Mouse (Mus musculus): ENCODE measurements around the gene Pomgnt1. TPM values are rescaled to one million over a fixed set of nuclear protein-coding genes. Genes with fewer than 3 reads are reported as not detected.

Pomgnt1 gene
- total and polyA plus RNA-seq, 2 experiments from 2014 or later = 63.3 to 85.9 TPM

DNA sequence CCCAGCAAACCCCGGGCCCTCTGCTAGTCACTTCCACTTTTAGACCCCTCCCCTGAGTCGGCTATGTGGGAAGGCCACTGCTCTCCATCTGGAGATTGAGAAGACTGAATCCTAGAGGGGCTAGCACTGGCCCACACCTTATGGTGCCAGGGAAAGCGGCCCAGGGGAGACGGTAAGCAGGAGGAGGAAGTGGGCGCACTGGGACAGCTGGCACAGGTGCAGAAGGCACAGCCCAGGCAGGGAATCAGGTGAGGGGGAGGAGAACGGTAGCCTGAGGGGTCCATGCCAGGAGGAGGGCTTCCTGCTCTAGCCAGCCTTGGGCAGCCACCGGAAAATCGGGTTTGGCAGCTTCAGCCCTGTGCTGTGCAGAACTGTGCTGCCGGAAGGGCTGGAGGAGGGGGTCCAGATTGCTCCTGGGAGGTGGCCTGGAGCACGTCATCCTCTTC is 52.9 kb downstream of the Pomgnt1 start:
- peak; percentile 89 for DNase-seq (ENCODE audit: low spot score)
- Histone ChIP-seq H3K4me2 (ENCODE audit: low read depth, low read length) (peak overlapping the region; percentile 52), H3K4me1 (ENCODE audit: insufficient read depth, low read length) (peaks cover 21% of the 10 kb centered on the region), H3K27me3 (ENCODE audit: insufficient read depth, low read length) (no peaks in the 10 kb centered on the region), H3K9me3 (ENCODE audit: low read length) (no peaks in the 10 kb centered on the region), H3K36me3 (ENCODE audit: insufficient read depth, low read length) (no peaks in the 10 kb centered on the region), H3K9ac (replicated peaks; ENCODE audit: low read length) (peak overlapping the region; percentile 45), H3K27ac (peak overlapping the region; percentile 89), H3K4me3 (ENCODE audit: low read length) (0 out of 2 replicates have a peak overlapping the region, but pooled peaks have one; percentile 4)
- no peak for TF ChIP-seq CTCF (IDR thresholded peaks at IDR 0.05; ENCODE audit: low read depth)
- peak; percentile 87 for ATAC-seq
- 21% methylated on average over 10 of the region's 10 CpGs for WGBS

DNA sequence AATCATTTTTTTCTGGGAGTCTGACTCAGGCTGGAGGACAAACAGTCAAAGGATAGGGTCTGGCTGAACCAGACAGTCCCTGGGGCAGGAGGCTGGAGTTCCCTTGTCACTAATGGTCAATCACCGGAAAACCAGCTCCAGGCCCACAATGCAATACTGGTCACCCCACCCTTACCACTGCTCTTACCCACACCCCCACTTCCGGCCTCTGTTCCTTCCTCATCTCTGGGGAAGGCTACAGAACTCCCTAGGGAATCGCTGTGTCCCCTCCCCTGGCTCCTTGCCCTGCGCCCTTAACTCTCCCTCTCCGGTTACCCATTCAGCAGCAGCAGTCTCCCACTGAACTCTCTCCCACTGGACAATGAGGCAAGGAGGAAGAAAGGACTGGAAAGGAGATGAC is 53.5 kb downstream of the Pomgnt1 start:
- no peaks in the 10 kb centered on the region for H3K9me3 ChIP-seq (ENCODE audit: low read length)
- peaks cover 21% of the 10 kb centered on the region for H3K4me1 ChIP-seq (ENCODE audit: insufficient read depth, low read length)
- H3K36me3 ChIP-seq (ENCODE audit: insufficient read depth, low read length) = no peaks in the 10 kb centered on the region
- ATAC-seq (peak; percentile 41; the same call in 1 of the 2 replicates), DNase-seq (ENCODE audit: low spot score) (peak; percentile 53)
- no peak overlapping the region for H3K4me3 ChIP-seq (ENCODE audit: low read length)
- no peak for TF ChIP-seq CTCF (IDR thresholded peaks at IDR 0.05; ENCODE audit: low read depth)
- peak overlapping the region; percentile 45 for H3K9ac ChIP-seq (replicated peaks; ENCODE audit: low read length)
- H3K4me2 ChIP-seq (ENCODE audit: low read depth, low read length) = peak overlapping the region; percentile 52
- peak overlapping the region; percentile 89 for H3K27ac ChIP-seq
- 32% methylated on average over 5 of the region's 5 CpGs for WGBS
- H3K27me3 ChIP-seq (ENCODE audit: insufficient read depth, low read length) = no peaks in the 10 kb centered on the region

DNA sequence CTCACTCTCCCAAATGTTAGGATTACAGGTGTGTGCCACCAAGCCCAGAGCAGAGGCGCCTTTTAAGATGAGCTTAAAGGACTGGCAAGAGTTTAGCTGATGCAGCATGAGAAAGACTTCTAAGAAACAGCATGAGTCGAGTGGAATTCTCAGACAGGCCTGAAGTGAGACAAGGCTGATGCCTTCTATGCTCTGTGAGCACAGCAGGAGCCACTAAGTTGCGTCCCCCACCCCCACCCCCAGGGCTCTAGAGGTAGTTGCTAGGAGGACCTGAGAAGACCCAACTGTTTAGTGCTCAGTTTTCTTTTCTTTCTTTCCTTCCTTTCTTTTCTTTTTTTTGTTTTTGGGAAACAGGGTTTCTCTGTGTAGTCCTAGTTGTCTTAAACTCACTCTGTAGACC is 58.4 kb downstream of the Pomgnt1 start:
- H3K9me3 ChIP-seq (ENCODE audit: low read length) = no peaks in the 10 kb centered on the region
- WGBS = 39% methylated on average over 3 of the region's 3 CpGs
- no peak for ATAC-seq
- DNase-seq (ENCODE audit: low spot score) = no peak
- no peaks in the 10 kb centered on the region for H3K36me3 ChIP-seq (ENCODE audit: insufficient read depth, low read length)
- no peak overlapping the region for H3K27ac ChIP-seq
- H3K9ac ChIP-seq (replicated peaks; ENCODE audit: low read length) = no peak overlapping the region
- no peaks in the 10 kb centered on the region for H3K27me3 ChIP-seq (ENCODE audit: insufficient read depth, low read length)
- no peak for TF ChIP-seq CTCF (IDR thresholded peaks at IDR 0.05; ENCODE audit: low read depth)
- H3K4me3 ChIP-seq (ENCODE audit: low read length) = no peak overlapping the region
- peaks cover 12% of the 10 kb centered on the region for H3K4me1 ChIP-seq (ENCODE audit: insufficient read depth, low read length)
- no peak overlapping the region for H3K4me2 ChIP-seq (ENCODE audit: low read depth, low read length)

DNA sequence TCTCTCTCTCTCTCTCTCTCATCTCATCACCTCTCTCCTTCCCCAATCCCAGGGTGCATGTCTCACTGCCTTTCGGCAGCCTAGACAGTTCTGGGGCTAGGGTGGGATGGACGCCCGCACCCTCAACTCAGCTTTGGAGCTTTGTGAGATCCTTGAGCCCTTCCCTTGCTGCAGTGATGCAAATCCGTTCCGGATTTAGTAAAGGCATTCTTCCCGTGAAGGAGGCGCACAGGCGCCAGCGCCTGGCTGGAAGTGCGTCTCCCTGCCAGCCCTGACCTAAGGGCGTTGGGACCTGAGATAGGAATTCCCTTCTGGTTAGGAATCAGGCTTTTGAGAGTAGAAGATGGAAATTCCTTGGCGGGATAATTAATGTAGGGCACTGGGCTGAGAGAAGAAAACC is 59.1 kb downstream of the Pomgnt1 start:
- no peaks in the 10 kb centered on the region for H3K9me3 ChIP-seq (ENCODE audit: low read length)
- peak overlapping the region; percentile 32; the same call in 1 of the 2 replicates for H3K27ac ChIP-seq
- no peaks in the 10 kb centered on the region for H3K36me3 ChIP-seq (ENCODE audit: insufficient read depth, low read length)
- DNase-seq (ENCODE audit: low spot score) (peak; percentile 28), ATAC-seq (no peak)
- no peaks in the 10 kb centered on the region for H3K27me3 ChIP-seq (ENCODE audit: insufficient read depth, low read length)
- H3K4me3 ChIP-seq (ENCODE audit: low read length) = peak overlapping the region; percentile 4; the same call in 1 of the 2 replicates
- WGBS = 5% methylated on average over 12 of the region's 12 CpGs
- no peak for TF ChIP-seq CTCF (IDR thresholded peaks at IDR 0.05; ENCODE audit: low read depth)
- H3K9ac ChIP-seq (replicated peaks; ENCODE audit: low read length) = peak overlapping the region; percentile 33; the same call in 1 of the 2 replicates
- peaks cover 7% of the 10 kb centered on the region for H3K4me1 ChIP-seq (ENCODE audit: insufficient read depth, low read length)
- H3K4me2 ChIP-seq (ENCODE audit: low read depth, low read length) = peak overlapping the region; percentile 41

DNA sequence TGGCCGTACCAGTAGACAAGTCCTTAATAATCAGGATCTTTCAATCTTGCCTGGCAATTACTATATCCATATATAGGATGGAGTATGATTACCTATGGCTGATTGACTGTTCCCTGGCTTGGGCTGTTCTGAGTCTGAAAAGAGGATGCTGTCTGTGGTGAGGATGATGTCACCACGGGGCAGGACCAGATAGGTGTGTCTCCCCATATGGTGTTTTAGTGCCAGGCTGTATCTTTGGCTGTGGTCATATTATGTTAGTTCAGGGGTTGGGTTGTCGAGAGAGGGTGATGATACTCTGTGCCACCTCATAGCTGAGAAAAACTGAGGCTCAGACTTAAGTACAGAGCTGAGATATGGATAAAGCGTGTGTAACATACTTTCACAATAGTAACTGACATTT is 61.4 kb downstream of the Pomgnt1 start:
- Histone ChIP-seq H3K27me3 (ENCODE audit: insufficient read depth, low read length) (no peaks in the 10 kb centered on the region), H3K36me3 (ENCODE audit: insufficient read depth, low read length) (no peaks in the 10 kb centered on the region), H3K4me1 (ENCODE audit: insufficient read depth, low read length) (peaks cover 4% of the 10 kb centered on the region; the same call in 1 of the 2 replicates), H3K4me2 (ENCODE audit: low read depth, low read length) (no peak overlapping the region), H3K9ac (replicated peaks; ENCODE audit: low read length) (no peak overlapping the region), H3K27ac (no peak overlapping the region), H3K9me3 (ENCODE audit: low read length) (no peaks in the 10 kb centered on the region), H3K4me3 (ENCODE audit: low read length) (no peak overlapping the region)
- ATAC-seq (no peak), DNase-seq (ENCODE audit: low spot score) (no peak)
- no peak for TF ChIP-seq CTCF (IDR thresholded peaks at IDR 0.05; ENCODE audit: low read depth)
- WGBS = 93% methylated on average over 4 of the region's 4 CpGs

DNA sequence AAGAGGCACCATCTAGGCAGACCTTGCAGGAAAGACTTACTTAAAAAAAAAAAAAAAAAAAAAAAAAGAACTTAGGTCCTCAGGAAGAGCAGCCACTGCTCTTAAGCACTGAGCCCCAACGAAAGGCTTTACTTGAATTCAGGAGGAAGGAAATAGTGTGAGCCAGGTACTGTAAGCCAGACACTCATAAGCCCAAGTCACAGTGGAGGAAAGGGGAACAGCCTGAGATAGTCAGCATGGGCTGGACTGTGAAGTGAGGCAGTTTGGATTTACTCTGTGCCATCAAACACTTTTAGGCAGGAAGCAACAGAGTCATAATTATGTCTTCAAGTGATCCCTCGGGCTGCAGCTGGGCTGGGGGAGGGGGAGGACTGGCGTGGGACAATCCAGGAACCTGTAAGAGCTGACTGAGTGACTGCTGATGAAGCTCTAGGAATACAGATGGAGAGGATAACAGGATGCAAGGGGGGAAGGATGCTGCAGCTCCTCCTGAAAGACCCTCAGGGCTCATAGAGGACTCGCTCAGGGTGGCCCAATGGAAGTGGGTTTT is 68.7 kb downstream of the Pomgnt1 start:
- Histone ChIP-seq H3K4me2 (ENCODE audit: low read depth, low read length) (no peak overlapping the region), H3K36me3 (ENCODE audit: insufficient read depth, low read length) (no peaks in the 10 kb centered on the region), H3K9me3 (ENCODE audit: low read length) (no peaks in the 10 kb centered on the region), H3K27ac (no peak overlapping the region), H3K27me3 (ENCODE audit: insufficient read depth, low read length) (no peaks in the 10 kb centered on the region), H3K4me3 (ENCODE audit: low read length) (no peak overlapping the region), H3K4me1 (ENCODE audit: insufficient read depth, low read length) (no peaks in the 10 kb centered on the region), H3K9ac (replicated peaks; ENCODE audit: low read length) (no peak overlapping the region)
- DNase-seq (ENCODE audit: low spot score) (no peak), ATAC-seq (no peak)
- TF ChIP-seq CTCF (IDR thresholded peaks at IDR 0.05; ENCODE audit: low read depth) = no peak
- 61% methylated on average over 4 of the region's 4 CpGs for WGBS

All from hindbrain, postnatal 0 days (tissue).